Mouse (Mus musculus) intestine, postnatal 0 days (tissue): ENCODE measurements at regions not wholly inside any gene's neighbourhood (a gene's known extent, or its start where the extent isn't known, plus 50 kb on each side); places are given as distances from the start of the nearest gene placed in this dataset.
"Not testable (repeated sequence)": the region's sequence is repeated elsewhere in the genome, so short reads cannot be mapped to it uniquely, and the experiment has no call there.

Source experiments
- ATAC-seq: fragments of 200-750 bp; cut with Nextera tagmentation; 2 replicates; pipeline ENCODE4 v1.8.0; 2017; ENCODE audit warnings: mild to moderate bottlenecking, moderate TSS enrichment, moderate library complexity
- H3K27ac ChIP-seq: fragments of 300-500 bp; sonication (generic); 2 replicates; pipeline ENCODE4 v1.5.1; 2014; ENCODE audit warnings: mild to moderate bottlenecking, low read depth, low read length, moderate library complexity
- H3K27me3 ChIP-seq: fragments of 300-500 bp; sonication (generic); replicated peaks from 2 replicates; pipeline ENCODE4 v1.6.1; 2014; ENCODE audit warnings: low read length, mixed read lengths; ENCODE audit not compliant: control insufficient read depth, insufficient read depth
- H3K36me3 ChIP-seq: fragments of 300-500 bp; sonication (generic); 2 replicates; pipeline ENCODE4 v1.6.1; 2014; ENCODE audit warnings: mild to moderate bottlenecking, moderate library complexity; ENCODE audit not compliant: control insufficient read depth, insufficient read depth
- H3K4me1 ChIP-seq: fragments of 300-500 bp; sonication (generic); replicated peaks from 2 replicates; pipeline ENCODE4 v1.6.1; 2014; ENCODE audit warnings: antibody characterized with exemption, low read length, mixed read lengths; ENCODE audit not compliant: control insufficient read depth, insufficient read depth
- H3K4me2 ChIP-seq: fragments of 300-500 bp; sonication (generic); replicated peaks from 2 replicates; pipeline ENCODE4 v1.6.1; 2014; ENCODE audit warnings: low read depth, mild to moderate bottlenecking, moderate library complexity
- H3K4me3 ChIP-seq: fragments of 300-500 bp; sonication (generic); 2 replicates; pipeline ENCODE4 v1.5.1; 2014; ENCODE audit warnings: low read depth, low read length
- H3K9ac ChIP-seq: fragments of 300-500 bp; sonication (generic); 2 replicates; pipeline ENCODE4 v1.6.1; 2014; ENCODE audit warnings: mild to moderate bottlenecking, low read depth, low read length
- H3K9me3 ChIP-seq: fragments of 300-500 bp; sonication (generic); 2 replicates; pipeline ENCODE4 v1.6.1; 2016; ENCODE audit warnings: mixed run types; ENCODE audit not compliant: control insufficient read depth
- CTCF ChIP-seq: sonication (generic); IDR thresholded peaks from 2 replicates; pipeline ENCODE4 v1.5.1; 2016; ENCODE audit warnings: low read depth, mild to moderate bottlenecking, control low read depth, antibody characterized with exemption, moderate library complexity
- WGBS: fragments of 180-500 bp; shearing (Covaris S2); extraction: QIAGEN DNeasy Blood & Tissue Kit; methylation state at CpG from one replicate; pipeline ENCODE4 v1.1.7; 2014; 5-methylcytosine and 5-hydroxymethylcytosine counted together

- no peaks in the 10 kb centered on the region for H3K9me3 ChIP-seq
- TF ChIP-seq CTCF = no peak
- H3K4me3 ChIP-seq = no peak overlapping the region
- no peaks in the 10 kb centered on the region for H3K4me1 ChIP-seq
- 90% methylated on average over 8 of the region's 8 CpGs for WGBS
- no peaks in the 10 kb centered on the region for H3K36me3 ChIP-seq
- no peak overlapping the region for H3K4me2 ChIP-seq
- no peak for ATAC-seq
- H3K27me3 ChIP-seq = 0 out of 2 replicates have a peak, but pooled peaks cover 3% of the 10 kb centered on the region
- no peak overlapping the region for H3K27ac ChIP-seq
- no peak overlapping the region for H3K9ac ChIP-seq
Measured at GRCm38 (mm10) chr13:98438206-98438605, 53.6 kb downstream of the Gm10320 start.

GRCm38 (mm10) chr13:98436961-98437360 is 54.8 kb downstream of the Gm10320 start:
- 78% methylated on average over 8 of the region's 8 CpGs for WGBS
- no peak for ATAC-seq
- Histone ChIP-seq H3K27ac (no peak overlapping the region), H3K4me1 (no peaks in the 10 kb centered on the region), H3K36me3 (no peaks in the 10 kb centered on the region), H3K4me2 (no peak overlapping the region), H3K9ac (no peak overlapping the region), H3K9me3 (no peaks in the 10 kb centered on the region), H3K27me3 (0 out of 2 replicates have a peak, but pooled peaks cover 3% of the 10 kb centered on the region), H3K4me3 (no peak overlapping the region)
- TF ChIP-seq CTCF = no peak

GRCm38 (mm10) chr13:98435245-98435975 is 56.4 kb downstream of the Gm10320 start:
- ATAC-seq = no peak
- WGBS = 90% methylated on average over 8 of the region's 8 CpGs
- Histone ChIP-seq H3K4me2 (no peak overlapping the region), H3K36me3 (no peaks in the 10 kb centered on the region), H3K27me3 (peaks cover 11% of the 10 kb centered on the region), H3K4me3 (no peak overlapping the region), H3K9ac (no peak overlapping the region), H3K27ac (no peak overlapping the region), H3K4me1 (no peaks in the 10 kb centered on the region), H3K9me3 (no peaks in the 10 kb centered on the region)
- no peak for TF ChIP-seq CTCF

- H3K27me3 ChIP-seq = peaks cover 32% of the 10 kb centered on the region
- no peaks in the 10 kb centered on the region for H3K36me3 ChIP-seq
- H3K27ac ChIP-seq = no peak overlapping the region
- no peak overlapping the region for H3K9ac ChIP-seq
- no peak for TF ChIP-seq CTCF
- WGBS = 50% methylated on average over 21 of the region's 21 CpGs
- no peak overlapping the region for H3K4me2 ChIP-seq
- no peaks in the 10 kb centered on the region for H3K9me3 ChIP-seq
- H3K4me1 ChIP-seq = no peaks in the 10 kb centered on the region
- ATAC-seq = no peak
- H3K4me3 ChIP-seq = no peak overlapping the region
Measured at GRCm38 (mm10) chr13:98429851-98430250, 62.0 kb downstream of the Gm10320 start.

- not testable (repeated sequence) for H3K4me1 ChIP-seq, H3K4me3 ChIP-seq, H3K9ac ChIP-seq, ATAC-seq, H3K9me3 ChIP-seq, H3K27ac ChIP-seq, H3K36me3 ChIP-seq
- Histone ChIP-seq H3K27me3 (peaks cover 43% of the 10 kb centered on the region), H3K4me2 (peak overlapping the region; percentile 32)
- 7% methylated on average over 15 of the region's 16 CpGs for WGBS
Measured at GRCm38 (mm10) chr13:98427660-98428059, 64.1 kb downstream of the Gm10320 start.

GRCm38 (mm10) chr13:98425026-98425425 is 66.8 kb downstream of the Gm10320 start:
- Histone ChIP-seq H3K27ac (no peak overlapping the region), H3K9ac (no peak overlapping the region), H3K4me3 (no peak overlapping the region), H3K36me3 (no peaks in the 10 kb centered on the region), H3K9me3 (no peaks in the 10 kb centered on the region), H3K4me2 (no peak overlapping the region), H3K4me1 (no peaks in the 10 kb centered on the region), H3K27me3 (peaks cover 43% of the 10 kb centered on the region)
- no peak for TF ChIP-seq CTCF
- ATAC-seq = no peak
- 82% methylated on average over 7 of the region's 7 CpGs for WGBS
